Mouse (Mus musculus): Measurements from ENCODE around the gene Gtf2f2.

Gtf2f2 gene

DNA sequence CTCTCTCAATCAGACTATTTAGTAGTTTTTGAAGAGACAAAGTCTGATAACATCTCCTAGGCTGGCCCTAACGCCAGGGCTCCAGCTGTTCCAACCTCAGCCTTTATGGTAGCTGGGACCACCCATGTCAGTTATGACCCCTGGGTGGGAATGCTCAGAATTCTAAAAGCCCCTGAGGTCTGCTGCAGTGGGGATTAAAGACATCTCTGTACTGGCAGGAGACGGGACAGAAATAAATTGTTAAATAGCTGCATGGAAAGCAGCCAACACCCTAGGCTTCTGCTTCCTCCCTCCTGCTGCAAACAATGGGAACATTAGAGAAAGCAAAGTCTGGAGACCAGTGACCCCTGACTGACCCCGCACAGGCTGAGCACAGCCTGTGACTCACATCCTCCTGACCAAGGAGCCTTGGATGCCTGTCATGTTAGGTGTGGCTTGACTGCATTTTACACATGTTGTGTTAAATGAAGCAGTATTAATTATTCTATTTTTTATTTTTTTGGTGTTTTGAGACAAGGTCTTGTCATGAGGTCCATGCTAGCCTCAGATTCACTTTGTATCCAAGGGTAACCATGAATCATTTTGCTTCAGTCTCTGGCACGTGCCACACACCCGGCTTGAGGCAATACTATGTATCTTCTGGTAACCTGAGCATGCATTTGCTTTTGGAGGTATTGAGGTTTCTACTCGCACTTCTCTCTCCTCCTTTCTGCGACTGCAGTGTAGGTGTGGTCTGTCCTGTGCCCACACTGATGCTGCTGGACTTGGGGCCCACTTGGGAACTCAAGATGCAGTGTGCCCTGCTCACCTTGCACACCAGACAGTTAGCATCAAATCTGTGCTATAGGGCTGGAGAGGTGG is 146.9 kb downstream of the Gtf2f2 start:
- no peak for DNase-seq (ENCODE audit: low spot score)

DNA sequence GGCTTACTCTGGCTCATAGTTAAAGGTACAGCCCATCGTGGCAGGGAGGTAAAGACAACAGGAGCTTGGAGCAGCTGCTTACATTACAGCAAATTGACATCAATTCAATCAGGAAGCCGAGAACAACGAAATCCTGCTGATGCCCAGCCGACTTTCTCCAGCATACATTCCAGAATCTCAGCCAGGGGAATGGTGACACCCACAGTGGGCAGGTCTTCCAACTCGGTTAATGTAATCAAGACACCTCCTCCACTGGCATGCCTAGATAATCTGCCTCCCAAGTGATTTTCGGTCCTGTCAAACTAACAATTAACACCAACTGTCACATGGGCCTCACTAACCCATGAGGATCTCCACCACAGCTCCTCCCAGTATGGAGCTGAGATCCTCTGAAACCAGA is 148.0 kb downstream of the Gtf2f2 start:
- no peak for DNase-seq (ENCODE audit: low spot score)

DNA sequence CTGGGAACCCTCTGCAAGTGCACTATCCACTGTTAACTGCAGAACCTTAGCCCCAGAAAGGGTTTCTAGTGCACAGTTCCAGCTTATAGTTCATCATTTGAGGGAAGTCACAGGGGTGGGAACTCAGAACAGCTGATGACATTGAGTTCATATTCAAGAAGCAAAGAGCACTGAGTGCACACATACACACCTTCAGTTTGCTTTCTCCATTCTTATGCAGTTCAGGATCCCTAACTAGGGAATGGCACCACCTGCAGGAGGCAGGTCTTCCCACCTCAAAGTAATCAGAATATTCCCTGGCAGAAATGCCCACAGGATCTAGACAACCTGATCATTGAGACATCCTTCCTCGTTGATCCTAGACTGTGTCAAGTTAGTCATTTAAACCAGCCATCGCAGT is 151.0 kb downstream of the Gtf2f2 start:
- DNase-seq (ENCODE audit: low spot score), result no peak

DNA sequence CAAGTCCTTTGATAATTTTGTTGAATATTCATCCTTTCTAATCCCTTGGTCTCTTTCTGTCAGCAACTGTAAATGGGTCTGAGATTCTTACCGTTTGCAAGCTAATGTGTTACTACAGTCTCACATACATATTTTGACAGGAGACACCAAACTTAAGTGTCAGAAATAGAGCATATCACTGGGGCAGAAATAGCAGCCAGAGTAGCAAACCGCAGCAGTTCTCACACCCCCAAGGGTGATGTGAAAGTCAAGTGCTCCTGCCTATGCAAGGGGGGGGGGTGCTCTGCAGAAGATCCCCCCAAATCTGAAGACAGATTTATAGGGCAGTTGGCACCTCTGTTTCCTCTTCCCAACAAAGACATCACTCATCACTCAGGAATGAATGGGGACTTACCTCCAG is 152.5 kb downstream of the Gtf2f2 start:
- no peak for DNase-seq (ENCODE audit: low spot score)

DNA sequence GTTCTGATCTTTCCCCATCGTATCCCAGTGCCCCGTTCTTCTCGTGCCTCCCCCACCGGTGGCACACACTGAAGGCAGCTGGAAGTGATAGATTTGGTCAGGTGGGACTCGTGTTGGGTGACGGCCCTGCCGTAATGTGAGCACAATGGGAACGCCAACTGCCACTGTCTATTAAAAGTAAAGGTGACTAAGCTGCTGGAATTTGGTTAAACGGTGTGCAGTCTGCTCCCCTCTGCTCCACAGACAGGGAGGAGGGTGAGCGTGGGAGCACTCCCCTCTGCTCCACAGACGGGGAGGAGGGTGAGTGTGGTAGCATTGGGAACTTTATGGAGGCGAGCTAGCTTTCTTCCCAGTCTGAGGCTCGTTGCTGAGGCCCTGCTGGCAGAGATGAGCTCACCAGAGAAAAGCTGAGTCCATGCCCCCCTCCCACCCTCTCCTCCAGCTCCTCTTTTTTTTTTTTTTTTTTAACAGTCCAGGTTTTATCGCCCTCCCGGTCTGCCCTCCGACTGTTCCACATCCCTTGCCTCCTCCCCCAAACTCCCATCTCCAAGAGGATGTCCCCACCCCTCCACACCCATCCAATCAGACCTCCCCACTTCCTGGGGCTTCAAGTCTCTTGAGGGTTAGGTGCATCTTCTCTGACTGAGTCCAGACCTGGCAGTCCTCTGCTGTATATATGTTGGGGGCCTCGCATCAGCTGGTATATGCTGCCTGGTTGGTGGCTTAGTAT is 155.2 kb downstream of the Gtf2f2 start:
- no peak for DNase-seq (ENCODE audit: low spot score)

DNA sequence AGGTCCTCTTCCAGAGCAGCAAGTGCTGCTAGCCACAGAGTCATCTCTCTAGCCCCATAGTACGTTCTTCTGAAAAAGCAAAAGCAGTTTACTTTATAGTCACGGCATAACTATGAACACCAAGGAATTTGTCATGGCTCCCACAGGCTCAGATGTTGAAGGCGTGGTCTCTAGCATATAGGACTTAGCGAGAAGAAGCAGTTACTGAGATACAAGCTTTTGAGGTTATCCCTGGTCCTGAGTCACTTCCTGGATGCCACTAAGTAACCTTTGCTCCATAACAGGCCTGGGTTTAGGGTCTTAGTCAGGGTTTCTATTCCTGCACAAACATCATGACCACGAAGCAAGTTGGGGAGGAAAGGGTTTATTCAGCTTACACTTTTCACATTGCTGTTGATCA is 158.6 kb downstream of the Gtf2f2 start:
- no peak for DNase-seq (ENCODE audit: low spot score)

DNA sequence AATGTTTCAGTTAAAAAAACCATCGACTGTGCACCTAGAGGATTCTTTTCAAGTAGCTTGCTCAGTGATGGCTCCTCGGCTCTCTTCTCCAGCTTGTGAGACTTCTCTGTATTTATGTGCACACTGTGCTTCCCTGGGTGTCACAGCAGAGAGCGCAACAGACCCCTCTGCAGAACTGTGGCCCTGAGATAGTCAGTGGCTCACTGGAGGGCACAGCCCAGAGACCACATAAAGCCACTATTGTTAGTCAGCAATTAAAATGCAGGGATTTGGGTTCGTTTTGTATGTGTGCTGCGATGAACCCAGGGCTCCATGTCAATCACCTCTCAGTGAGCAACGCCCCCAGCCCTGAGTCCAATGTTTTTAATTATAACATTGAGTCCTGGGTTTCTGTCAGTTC is 159.8 kb downstream of the Gtf2f2 start:
- no peak for DNase-seq (ENCODE audit: low spot score)

DNA sequence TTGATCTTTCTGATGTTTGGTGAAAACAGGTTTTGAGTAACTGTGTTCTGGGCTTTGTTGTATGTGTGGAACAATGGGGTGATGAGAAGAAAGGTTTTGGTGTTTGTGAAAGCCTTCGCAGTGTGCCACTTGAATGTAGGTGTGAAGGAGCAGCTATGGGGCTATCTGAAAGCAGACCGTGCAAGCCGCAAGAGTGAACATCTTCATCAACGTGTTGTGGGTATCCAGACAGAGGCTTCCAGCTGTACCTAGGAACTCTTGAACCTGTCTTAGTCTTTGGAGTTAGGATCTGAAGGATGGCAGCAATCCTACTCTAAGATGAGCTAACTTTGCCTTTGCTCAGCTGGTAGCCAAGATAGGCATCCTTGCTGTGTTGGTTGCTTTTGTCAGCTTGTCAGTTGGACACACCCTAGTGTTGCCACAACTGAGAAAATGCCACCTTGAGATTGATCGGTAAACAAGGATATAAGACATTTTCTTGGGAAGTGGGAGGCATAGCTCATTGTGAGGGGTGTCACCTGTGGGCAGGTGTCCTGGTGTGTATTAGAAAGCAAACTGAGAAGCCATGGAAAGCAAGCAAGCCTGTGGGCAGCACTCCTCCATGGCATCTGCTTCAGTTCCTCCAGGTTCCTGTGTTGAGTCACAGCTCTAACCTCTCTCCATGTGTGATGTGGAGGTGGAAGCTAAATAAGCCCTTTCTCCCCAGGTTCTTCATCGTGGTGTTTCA is 160.7 kb downstream of the Gtf2f2 start:
- no peak for DNase-seq (ENCODE audit: low spot score)

DNA sequence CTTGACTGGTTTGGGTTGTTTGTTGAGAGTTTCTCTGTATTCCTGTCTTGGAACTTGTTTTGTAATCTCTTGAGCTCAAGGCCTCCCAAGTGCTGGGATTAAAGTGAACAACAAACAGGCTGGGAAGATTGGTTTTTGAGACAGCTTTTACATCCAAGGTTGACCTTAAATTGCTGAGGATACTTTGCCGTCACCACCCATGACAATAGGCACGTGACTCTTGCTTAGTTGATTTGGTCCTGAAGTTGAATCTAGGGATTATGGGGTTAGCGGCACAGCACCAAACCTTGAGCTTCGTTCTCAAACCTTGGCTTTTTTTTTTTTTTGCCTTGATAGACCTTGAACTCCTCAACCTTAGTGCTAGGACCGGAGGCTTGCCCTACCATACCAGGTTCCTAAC is 161.4 kb downstream of the Gtf2f2 start:
- no peak for DNase-seq (ENCODE audit: low spot score)

DNA sequence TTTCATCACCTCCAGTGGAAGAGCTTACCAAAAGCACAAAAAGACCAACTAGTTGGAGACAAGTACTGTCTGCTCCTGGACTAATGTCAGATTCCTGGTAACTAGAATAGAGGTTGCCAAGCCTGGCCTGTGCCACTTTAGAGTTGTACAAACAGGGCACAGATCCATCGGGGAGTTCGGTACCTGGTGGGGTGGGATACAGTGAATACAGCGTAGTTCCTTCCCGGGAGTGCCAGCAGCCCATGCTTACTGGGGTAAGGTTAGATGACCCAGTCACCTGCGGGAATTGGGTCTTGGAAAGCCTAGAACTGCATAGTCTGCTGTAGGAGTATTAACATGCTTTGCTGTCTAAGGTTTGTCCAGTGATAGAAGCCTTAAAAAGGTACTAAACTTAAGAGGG is 162.2 kb downstream of the Gtf2f2 start:
- no peak for DNase-seq (ENCODE audit: low spot score)

DNA sequence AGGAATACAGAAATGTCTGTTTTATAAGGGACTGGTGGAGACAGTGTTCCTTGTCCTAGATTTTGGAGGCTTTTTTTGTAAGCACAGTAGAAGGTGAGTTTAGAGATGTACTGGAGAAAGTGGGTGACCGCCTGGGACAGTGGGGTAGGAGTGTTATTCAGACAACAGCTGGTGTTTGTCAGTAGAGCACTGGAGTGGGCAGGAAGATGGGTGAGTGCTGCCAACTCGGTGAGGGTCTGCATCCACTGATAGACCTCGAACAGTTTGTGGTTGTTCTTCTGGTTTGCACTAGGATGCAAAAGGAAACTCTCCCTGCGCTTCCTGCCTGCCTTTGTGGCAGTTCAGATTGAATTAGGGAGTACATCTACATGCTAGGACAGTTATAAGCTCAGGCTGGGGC is 163.0 kb downstream of the Gtf2f2 start:
- DNase-seq (ENCODE audit: low spot score), result no peak

Data from layer of hippocampus, adult 11-12 months (tissue).